Mouse (Mus musculus): ENCODE measurements around the gene Tekt2.

GRCm38 (mm10) chr4:126278961-126279360 lies 46.5 kb downstream of the Tekt2 start:
- TF ChIP-seq HCFC1 (IDR thresholded peaks at IDR 0.05; ENCODE audit: borderline replicate concordance, insufficient read depth, low read length) = no peak
- TF ChIP-seq ZC3H11A (IDR thresholded peaks at IDR 0.05; ENCODE audit: borderline replicate concordance, low read depth, low read length) = no peak

All from ES-E14 (cell line).